Mouse (Mus musculus) bone marrow, adult 2 months (tissue): ENCODE measurements at regions not wholly inside any gene's neighbourhood (a gene's known extent, or its start where the extent isn't known, plus 50 kb on each side); places are given as distances from the start of the nearest gene placed in this dataset.

Experiments used
- H3K27ac ChIP-seq: fragments of 200-500 bp; 2 replicates; pipeline ENCODE4 v1.5.1; 2012; ENCODE audit warnings: low read depth, mild to moderate bottlenecking, control low read depth, inconsistent platforms, low read length; ENCODE audit not compliant: control insufficient read depth, poor library complexity, insufficient read depth
- H3K4me1 ChIP-seq: fragments of 200-500 bp; 2 replicates; pipeline ENCODE4 v1.6.1; 2011; ENCODE audit warnings: low read length; ENCODE audit not compliant: control insufficient read depth, insufficient read depth
- H3K4me3 ChIP-seq: fragments of 200-500 bp; replicated peaks from 2 replicates; pipeline ENCODE3; 2011; ENCODE audit warnings: mild to moderate bottlenecking, low read depth, low read length, control low read depth; ENCODE audit not compliant: control insufficient read depth
- CTCF ChIP-seq: fragments of 200-500 bp; IDR thresholded peaks from 2 replicates; pipeline ENCODE4 v1.5.1; 2011; ENCODE audit warnings: low read length, control low read depth; ENCODE audit not compliant: control insufficient read depth, insufficient read depth
- POLR2A ChIP-seq: fragments of 200-500 bp; IDR thresholded peaks from 2 replicates; pipeline ENCODE4 v1.6.1; 2011; ENCODE audit warnings: low read depth, mild to moderate bottlenecking, control low read depth, low read length, borderline replicate concordance; ENCODE audit not compliant: control insufficient read depth
- WGBS: fragments of 180-500 bp; shearing (Covaris S2); methylation state at CpG from one replicate; pipeline ENCODE4 v1.1.7; 2018; 5-methylcytosine and 5-hydroxymethylcytosine counted together

DNA sequence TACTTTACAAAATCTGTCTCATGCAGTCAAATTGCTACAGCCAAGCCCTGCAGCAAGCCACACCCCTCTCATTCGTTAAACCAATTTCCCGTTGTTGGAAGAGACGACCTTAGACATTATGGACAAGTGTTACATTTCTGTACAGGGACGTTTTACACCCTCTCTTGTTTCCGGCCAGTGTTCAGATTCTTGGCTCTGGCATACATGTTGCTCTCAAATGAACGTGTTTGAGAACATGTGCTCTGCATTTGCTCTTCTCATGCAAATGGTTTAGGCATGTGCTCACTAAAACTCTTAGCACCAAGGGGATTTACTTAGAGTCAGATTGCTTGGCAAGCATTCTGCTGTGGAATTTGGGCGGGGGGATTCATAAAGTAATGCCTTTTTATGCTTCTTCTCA lies 161.7 kb upstream of the Tas2r134 start:
- H3K27ac ChIP-seq, result no peak overlapping the region
- no peaks in the 10 kb centered on the region for H3K4me1 ChIP-seq
- 80% methylated on average over 7 of the region's 7 CpGs for WGBS
- TF ChIP-seq POLR2A (no peak), CTCF (no peak)
- no peak overlapping the region for H3K4me3 ChIP-seq

DNA sequence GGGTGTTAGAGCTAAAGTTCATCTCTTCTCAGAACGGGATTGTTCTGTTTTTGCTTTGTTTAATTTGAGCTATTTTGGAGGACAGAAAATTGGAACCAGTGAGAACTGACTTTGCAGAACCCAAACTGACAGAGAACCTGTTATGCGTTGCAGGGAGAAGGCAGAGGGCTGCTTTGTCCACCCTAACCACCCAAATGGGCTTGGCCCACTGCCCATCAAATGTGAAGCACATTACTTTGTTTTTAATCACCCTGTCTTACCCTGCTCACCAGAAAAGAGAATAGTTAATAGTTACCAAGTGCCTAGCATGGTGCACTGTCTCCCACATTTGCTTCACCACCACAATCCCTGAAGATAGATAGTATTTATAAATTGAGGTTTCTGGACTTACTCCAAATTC lies 163.0 kb upstream of the Tas2r134 start:
- Histone ChIP-seq H3K27ac (no peak overlapping the region), H3K4me1 (no peaks in the 10 kb centered on the region), H3K4me3 (no peak overlapping the region)
- TF ChIP-seq POLR2A, result no peak
- no peak for TF ChIP-seq CTCF
- WGBS, result 83% methylated on average over 2 of the region's 2 CpGs

DNA sequence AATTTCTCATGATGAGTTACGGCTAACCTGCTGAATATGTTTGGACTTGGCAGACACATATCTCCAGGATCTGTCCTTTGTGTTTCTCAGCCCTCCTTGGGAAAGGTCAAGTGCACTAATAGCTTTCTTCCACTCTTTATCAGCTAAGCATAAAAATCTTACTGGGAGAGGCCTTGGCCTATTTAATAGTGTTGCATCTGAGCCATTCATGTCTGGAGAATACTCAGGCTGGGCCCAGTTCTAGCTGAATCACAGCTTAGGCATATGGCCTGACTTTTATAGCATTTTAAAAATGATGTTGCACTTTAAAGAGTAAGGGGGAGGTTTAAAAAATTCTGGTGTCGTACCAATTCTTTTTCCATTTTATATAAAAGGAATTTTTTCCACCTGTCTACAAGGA lies 166.4 kb upstream of the Tas2r134 start:
- 86% methylated on average over 2 of the region's 2 CpGs for WGBS
- no peak overlapping the region for H3K27ac ChIP-seq
- no peak for TF ChIP-seq POLR2A
- TF ChIP-seq CTCF, result no peak
- H3K4me1 ChIP-seq, result no peaks in the 10 kb centered on the region
- H3K4me3 ChIP-seq, result no peak overlapping the region

GRCm38 (mm10) chr2:51459486-51459885 lies 167.8 kb upstream of the Tas2r134 start:
- TF ChIP-seq POLR2A, result no peak
- no peak for TF ChIP-seq CTCF
- WGBS, result 81% methylated on average over 2 of the region's 2 CpGs
- Histone ChIP-seq H3K4me3 (no peak overlapping the region), H3K4me1 (no peaks in the 10 kb centered on the region), H3K27ac (no peak overlapping the region)

DNA sequence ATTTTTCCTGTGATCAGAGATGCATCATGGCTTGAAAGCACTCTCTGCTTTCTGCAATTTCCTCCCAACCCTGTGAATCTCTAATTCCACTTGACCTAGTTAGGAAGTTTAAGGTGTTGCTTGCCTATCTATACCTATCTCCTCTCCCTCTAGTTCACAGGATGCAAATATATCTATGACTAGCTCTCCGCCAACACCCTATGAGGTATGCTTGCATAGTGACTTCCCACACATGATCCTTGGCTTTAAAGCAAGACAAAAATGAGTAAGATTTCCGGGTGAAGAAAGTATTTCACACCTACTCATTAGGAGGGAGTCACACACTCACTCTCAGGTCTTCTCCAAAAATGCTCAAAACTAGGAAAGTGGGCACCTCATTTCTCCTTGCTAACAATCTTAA lies 169.6 kb upstream of the Tas2r134 start:
- Histone ChIP-seq H3K27ac (no peak overlapping the region), H3K4me1 (no peaks in the 10 kb centered on the region), H3K4me3 (no peak overlapping the region)
- TF ChIP-seq POLR2A (no peak), CTCF (no peak)
- 78% methylated on average over 2 of the region's 2 CpGs for WGBS

DNA sequence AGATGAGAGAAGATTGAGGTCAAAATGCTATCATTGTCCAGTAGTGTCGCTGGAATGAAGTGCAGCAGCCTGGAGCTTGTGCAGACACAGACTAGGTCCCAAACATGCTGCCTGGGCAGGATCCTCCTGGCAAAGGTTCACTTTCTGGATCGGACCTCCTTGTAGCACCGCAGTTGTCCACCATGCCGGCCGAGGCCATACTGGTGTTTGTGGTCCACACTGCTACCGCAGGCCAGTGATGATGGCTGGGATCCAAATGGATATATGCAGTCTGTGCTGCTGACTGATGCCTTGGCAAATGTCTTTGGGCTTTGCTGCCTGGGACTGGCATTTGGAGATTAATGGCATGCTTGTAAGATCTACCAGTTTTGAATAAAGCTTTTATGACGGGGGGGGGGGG lies 174.5 kb upstream of the Tas2r134 start:
- TF ChIP-seq CTCF (no peak), POLR2A (no peak)
- 88% methylated on average over 7 of the region's 7 CpGs for WGBS
- H3K4me3 ChIP-seq, result no peak overlapping the region
- no peaks in the 10 kb centered on the region for H3K4me1 ChIP-seq
- no peak overlapping the region for H3K27ac ChIP-seq

- TF ChIP-seq CTCF (no peak), POLR2A (no peak)
- Histone ChIP-seq H3K4me1 (no peaks in the 10 kb centered on the region), H3K4me3 (no peak overlapping the region), H3K27ac (no peak overlapping the region)
- WGBS, result 88% methylated on average over 3 of the region's 3 CpGs
Measured at GRCm38 (mm10) chr2:51448121-51448520, 179.2 kb upstream of the Tas2r134 start.

DNA sequence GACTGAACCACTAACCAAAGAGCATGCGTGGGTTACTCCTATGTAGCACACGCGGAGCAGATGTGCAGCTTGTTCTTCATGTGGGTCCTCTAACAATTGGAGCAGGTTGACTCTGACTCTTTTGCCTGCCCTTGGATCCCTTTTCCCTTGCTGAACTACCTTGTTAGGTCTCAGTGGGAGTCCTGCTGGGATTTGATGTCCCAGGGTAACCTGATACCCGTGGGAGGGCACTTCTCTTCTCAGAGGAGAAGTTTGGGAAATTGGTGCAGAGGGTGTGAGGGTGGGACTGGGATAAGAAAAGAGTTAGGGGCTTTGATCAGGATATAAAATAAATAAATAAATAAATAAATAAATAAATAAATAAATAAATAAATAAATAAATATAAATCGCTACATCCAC lies 179.7 kb upstream of the Tas2r134 start:
- TF ChIP-seq POLR2A (no peak), CTCF (no peak)
- Histone ChIP-seq H3K4me3 (no peak overlapping the region), H3K4me1 (no peaks in the 10 kb centered on the region), H3K27ac (no peak overlapping the region)
- WGBS, result 89% methylated on average over 5 of the region's 5 CpGs

GRCm38 (mm10) chr2:51444386-51445080 lies 182.8 kb upstream of the Tas2r134 start:
- no peaks in the 10 kb centered on the region for H3K4me1 ChIP-seq
- WGBS, result 73% methylated on average over 9 of the region's 9 CpGs
- no peak overlapping the region for H3K4me3 ChIP-seq
- no peak for TF ChIP-seq POLR2A
- no peak for TF ChIP-seq CTCF
- no peak overlapping the region for H3K27ac ChIP-seq
